Mouse (Mus musculus) forebrain, postnatal 0 days (tissue): ENCODE data around the gene Myo5c. TPM values are rescaled to one million over a fixed set of nuclear protein-coding genes. Genes with fewer than 3 reads are reported as not detected.

Source experiments
- ATAC-seq: fragments of 200-750 bp; cut with Nextera tagmentation; 2 replicates; pipeline ENCODE4 v1.8.0; 2017; ENCODE audit warnings: mild to moderate bottlenecking, moderate library complexity
- DNase-seq: peaks from one replicate; pipeline ENCODE4 v3.0.0-alpha.2; 2015
- H3K27ac ChIP-seq: fragments of 300-500 bp; sonication (generic); 2 replicates; pipeline ENCODE4 v1.5.1; 2014; ENCODE audit warnings: low read depth, mild to moderate bottlenecking, antibody characterized with exemption, low read length, moderate library complexity, mixed read lengths
- H3K27me3 ChIP-seq: fragments of 300-500 bp; sonication (generic); 2 replicates; pipeline ENCODE4 v1.6.1; 2014; ENCODE audit warnings: mild to moderate bottlenecking, low read length, mixed read lengths; ENCODE audit not compliant: insufficient read depth
- H3K36me3 ChIP-seq: fragments of 300-500 bp; sonication (generic); 2 replicates; pipeline ENCODE4 v1.6.1; 2014; ENCODE audit warnings: mild to moderate bottlenecking, moderate library complexity; ENCODE audit not compliant: insufficient read depth
- H3K4me1 ChIP-seq: fragments of 300-500 bp; sonication (generic); 2 replicates; pipeline ENCODE4 v1.6.1; 2014; ENCODE audit warnings: antibody characterized with exemption; ENCODE audit not compliant: insufficient read depth
- H3K4me2 ChIP-seq: fragments of 300-500 bp; sonication (generic); 2 replicates; pipeline ENCODE4 v1.6.1; 2014; ENCODE audit warnings: low read depth, mild to moderate bottlenecking, moderate library complexity
- H3K4me3 ChIP-seq: fragments of 300-500 bp; sonication (generic); 2 replicates; pipeline ENCODE4 v1.5.1; 2014; ENCODE audit warnings: low read depth, low read length, mixed read lengths
- H3K9ac ChIP-seq: fragments of 300-500 bp; sonication (generic); 2 replicates; pipeline ENCODE4 v1.6.1; 2014; ENCODE audit warnings: mild to moderate bottlenecking
- H3K9me3 ChIP-seq: fragments of 300-500 bp; sonication (generic); 2 replicates; pipeline ENCODE4 v1.6.1; 2016; ENCODE audit warnings: low read length
- CTCF ChIP-seq: sonication (generic); IDR thresholded peaks from 2 replicates; pipeline ENCODE4 v1.5.1; 2016; ENCODE audit warnings: antibody characterized with exemption, control low read depth, low read depth
- WGBS: fragments of 180-500 bp; shearing (Covaris S2); extraction: QIAGEN DNeasy Blood & Tissue Kit; methylation state at CpG from one replicate; pipeline ENCODE4 v1.1.7; 2014; 5-methylcytosine and 5-hydroxymethylcytosine counted together
- polyA plus RNA-seq: library from polyadenylated mRNA; unstranded; fragments of >200 nt; fragmentation: Nextera tagmentation; extraction: Ambion mirVana; gene quantifications from 2 replicates; pipeline ENCODE4 v1.2.1, GENCODE M21; 2015
- total RNA-seq: library from RNA; depleted of rRNA; stranded (reverse); fragments of >200 nt; gene quantifications from 2 replicates; pipeline ENCODE4 v1.2.3, GENCODE M21; 2014

The Myo5c gene
- total and polyA plus RNA-seq, 2 experiments from 2014 or later = 0.10 to 0.16 TPM

DNA sequence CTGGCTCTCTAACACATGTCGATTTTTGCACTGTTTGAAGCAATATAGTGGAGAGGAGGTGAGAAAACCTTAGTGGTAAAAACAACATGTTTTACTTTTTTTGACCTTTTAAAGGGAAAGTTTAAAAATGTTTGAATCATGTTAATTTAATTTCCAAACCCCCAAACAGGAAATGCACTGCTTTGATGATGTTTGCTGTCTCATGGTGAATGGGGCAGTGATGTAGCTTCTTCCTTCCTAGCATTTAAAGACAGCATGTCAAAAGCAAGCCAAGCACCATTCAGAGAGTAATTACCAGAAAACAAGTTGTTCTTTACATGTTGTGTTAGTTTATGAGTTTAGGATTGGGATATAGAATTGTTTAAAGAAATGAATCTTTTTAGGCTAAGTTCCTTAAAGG, 22.6 kb upstream of the Myo5c start:
- Histone ChIP-seq H3K4me1 (no peaks in the 10 kb centered on the region), H3K9ac (no peak overlapping the region), H3K4me3 (no peak overlapping the region), H3K27ac (no peak overlapping the region), H3K9me3 (no peaks in the 10 kb centered on the region), H3K36me3 (peaks cover 53% of the 10 kb centered on the region), H3K27me3 (no peaks in the 10 kb centered on the region), H3K4me2 (no peak overlapping the region)
- TF ChIP-seq CTCF = no peak
- ATAC-seq = no peak
- WGBS = 79% methylated on average over 1 of the region's 1 CpGs
- DNase-seq = no peak

DNA sequence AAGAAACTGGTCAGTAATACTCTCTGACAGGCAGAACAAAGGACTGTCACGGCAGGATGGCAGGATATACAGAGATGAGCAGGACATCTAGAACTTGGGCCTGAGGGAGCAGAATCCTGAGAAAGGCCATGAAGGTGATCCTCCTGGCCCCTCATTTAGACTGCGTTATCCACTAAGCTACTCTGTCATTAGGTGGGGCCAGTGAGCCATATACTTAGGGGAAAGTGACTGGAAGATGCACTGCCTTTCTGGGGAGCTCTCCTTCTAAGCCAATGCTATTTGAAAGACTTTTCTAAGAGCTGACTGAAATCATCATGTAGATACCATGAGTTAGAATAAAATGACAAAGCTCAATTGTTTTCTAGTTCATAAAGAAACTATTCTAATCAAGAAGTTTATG, 21.6 kb upstream of the Myo5c start:
- ATAC-seq (no peak), DNase-seq (no peak)
- Histone ChIP-seq H3K9ac (no peak overlapping the region), H3K4me1 (no peaks in the 10 kb centered on the region), H3K4me2 (no peak overlapping the region), H3K9me3 (no peaks in the 10 kb centered on the region), H3K4me3 (no peak overlapping the region), H3K27me3 (no peaks in the 10 kb centered on the region), H3K36me3 (peaks cover 55% of the 10 kb centered on the region), H3K27ac (no peak overlapping the region)
- 0 out of 2 replicates have a peak, but pooled peaks have one; percentile 11 for TF ChIP-seq CTCF
- 74% methylated on average over 2 of the region's 2 CpGs for WGBS

DNA sequence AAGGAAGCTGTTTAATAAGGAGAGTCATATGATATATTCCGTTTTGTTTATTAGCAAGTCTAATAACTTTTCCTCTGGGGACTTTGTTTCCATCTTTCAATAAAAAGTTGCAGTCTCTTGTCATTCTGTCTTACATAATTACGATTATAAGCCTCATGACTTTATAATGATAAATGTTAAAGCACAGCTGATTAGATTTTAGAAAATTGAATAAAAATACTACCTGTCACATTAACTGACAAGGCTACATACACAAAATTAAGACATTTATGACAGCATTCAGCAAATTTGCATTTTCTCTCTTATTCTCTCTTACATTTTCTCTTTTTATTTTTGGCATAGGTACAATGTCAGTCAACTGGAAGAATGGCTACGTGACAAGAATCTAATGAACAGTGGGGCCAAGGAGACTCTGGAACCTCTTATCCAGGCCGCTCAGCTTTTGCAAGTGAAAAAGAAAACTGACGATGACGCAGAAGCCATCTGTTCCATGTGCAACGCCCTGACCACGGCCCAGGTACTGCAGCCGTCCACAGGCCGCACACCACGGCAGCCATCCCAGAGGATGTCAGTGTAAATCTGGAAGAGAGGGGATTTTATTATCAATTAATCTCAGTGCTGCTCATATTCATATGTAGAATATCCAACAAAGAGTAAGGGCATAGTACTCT, 16.9 kb upstream of the Myo5c start:
- peak; percentile 81 for ATAC-seq
- H3K27me3 ChIP-seq = no peaks in the 10 kb centered on the region
- DNase-seq = peak; percentile 25
- H3K9ac ChIP-seq = no peak overlapping the region
- TF ChIP-seq CTCF = no peak
- no peak overlapping the region for H3K27ac ChIP-seq
- H3K4me1 ChIP-seq = no peaks in the 10 kb centered on the region
- H3K4me2 ChIP-seq = no peak overlapping the region
- H3K36me3 ChIP-seq = peaks cover 68% of the 10 kb centered on the region
- H3K4me3 ChIP-seq = no peak overlapping the region
- WGBS = 68% methylated on average over 11 of the region's 11 CpGs
- H3K9me3 ChIP-seq = no peaks in the 10 kb centered on the region

DNA sequence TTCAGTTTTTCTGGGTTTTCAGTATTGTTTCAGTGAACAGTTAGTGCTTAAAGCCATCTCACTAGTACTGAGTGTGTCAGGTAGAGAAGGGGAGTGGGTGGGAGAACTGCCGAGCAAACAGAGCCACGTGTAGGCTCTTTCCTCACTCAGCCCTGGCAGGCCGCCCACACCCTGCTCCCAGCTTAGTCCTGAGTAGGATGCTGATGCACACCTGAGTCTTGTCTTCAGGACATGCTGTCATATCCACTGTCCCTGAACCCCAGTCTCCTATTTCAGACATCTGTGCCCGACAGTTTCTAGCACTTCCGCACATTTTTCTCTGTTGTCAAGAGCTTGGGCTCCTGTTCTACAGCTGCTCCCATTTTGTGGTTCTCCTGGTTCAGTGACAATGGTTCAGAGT, 11.9 kb upstream of the Myo5c start:
- no peaks in the 10 kb centered on the region for H3K9me3 ChIP-seq
- H3K4me1 ChIP-seq = no peaks in the 10 kb centered on the region
- H3K27ac ChIP-seq = no peak overlapping the region
- H3K4me3 ChIP-seq = no peak overlapping the region
- DNase-seq = no peak
- no peak for TF ChIP-seq CTCF
- H3K27me3 ChIP-seq = no peaks in the 10 kb centered on the region
- H3K4me2 ChIP-seq = no peak overlapping the region
- WGBS = 68% methylated on average over 5 of the region's 5 CpGs
- peaks cover 46% of the 10 kb centered on the region for H3K36me3 ChIP-seq
- no peak for ATAC-seq
- no peak overlapping the region for H3K9ac ChIP-seq

DNA sequence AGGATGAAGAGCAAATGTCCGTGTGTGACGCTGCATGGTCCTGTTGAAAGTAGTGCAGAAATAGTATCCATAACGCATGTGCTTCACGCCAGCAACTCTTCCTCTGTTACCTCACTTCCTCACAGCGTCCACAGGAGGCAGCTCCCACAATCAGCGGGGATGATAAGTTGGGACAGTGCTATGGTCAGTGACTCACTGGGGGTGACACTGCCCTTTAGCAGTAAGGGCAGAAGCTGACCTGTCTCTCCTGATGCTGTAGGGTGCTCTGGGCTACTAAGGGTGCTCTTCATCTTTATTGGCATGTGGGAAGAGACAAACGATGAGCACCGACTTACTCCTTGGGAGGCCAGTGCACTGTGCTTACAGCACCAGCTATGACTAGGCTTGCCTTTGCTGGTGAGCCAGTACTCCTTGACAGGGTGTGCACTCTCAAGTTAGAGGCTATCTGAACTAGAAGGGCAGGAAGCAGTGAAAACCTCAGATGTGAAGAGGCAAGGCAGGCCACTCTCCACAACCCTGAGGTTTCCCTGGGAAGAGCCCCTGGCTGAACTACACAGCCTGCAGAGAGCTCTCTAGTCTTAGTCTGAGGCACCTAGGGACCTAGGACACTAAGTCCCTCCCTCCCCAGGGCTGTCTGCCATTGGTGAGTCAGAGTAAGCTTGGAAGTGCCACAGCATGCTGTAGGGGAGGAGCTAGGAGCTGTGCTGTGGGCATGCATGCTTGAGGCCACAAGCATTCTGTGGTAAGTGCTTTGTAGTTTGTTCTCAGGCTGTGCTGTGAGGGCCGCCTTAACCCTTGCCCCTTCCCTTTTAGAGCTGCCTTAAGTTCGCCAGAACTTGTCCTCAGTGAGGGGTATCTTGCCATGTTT, 10.2 kb upstream of the Myo5c start:
- TF ChIP-seq CTCF = no peak
- no peaks in the 10 kb centered on the region for H3K27me3 ChIP-seq
- 71% methylated on average over 10 of the region's 10 CpGs for WGBS
- ATAC-seq (peak; percentile 63), DNase-seq (no peak)
- H3K9me3 ChIP-seq = no peaks in the 10 kb centered on the region
- H3K4me3 ChIP-seq = no peak overlapping the region
- no peak overlapping the region for H3K4me2 ChIP-seq
- H3K9ac ChIP-seq = no peak overlapping the region
- H3K36me3 ChIP-seq = peaks cover 32% of the 10 kb centered on the region
- H3K4me1 ChIP-seq = no peaks in the 10 kb centered on the region
- H3K27ac ChIP-seq = no peak overlapping the region

DNA sequence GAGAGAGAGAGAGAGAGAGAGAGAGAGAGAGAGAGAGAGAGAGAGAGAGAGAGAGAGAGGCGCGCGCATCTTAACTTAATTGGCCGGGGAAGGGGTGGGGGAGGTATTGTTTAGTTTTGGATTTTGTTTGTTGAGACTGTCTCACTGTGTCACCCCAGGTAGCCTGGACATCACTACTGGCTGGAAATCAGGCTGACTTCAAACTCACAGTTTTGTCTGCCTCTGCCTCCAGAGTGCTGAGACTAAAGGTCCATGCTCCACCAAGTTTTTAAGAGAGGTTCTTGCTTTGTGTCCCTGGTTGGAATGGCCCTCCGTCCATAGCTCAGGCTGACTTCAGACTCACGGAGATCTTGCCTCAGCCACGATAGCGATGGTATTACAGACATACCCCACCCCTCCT, 1.0 kb downstream of the Myo5c start:
- H3K36me3 ChIP-seq = no peaks in the 10 kb centered on the region
- no peak overlapping the region for H3K27ac ChIP-seq
- H3K9me3 ChIP-seq = no peaks in the 10 kb centered on the region
- DNase-seq = no peak
- WGBS = 25% methylated on average over 8 of the region's 8 CpGs
- ATAC-seq = no peak
- H3K4me2 ChIP-seq = no peak overlapping the region
- peaks cover 16% of the 10 kb centered on the region for H3K27me3 ChIP-seq
- H3K9ac ChIP-seq = no peak overlapping the region
- 0 out of 2 replicates have a peak, but pooled peaks cover 5% of the 10 kb centered on the region for H3K4me1 ChIP-seq
- TF ChIP-seq CTCF = no peak
- no peak overlapping the region for H3K4me3 ChIP-seq

DNA sequence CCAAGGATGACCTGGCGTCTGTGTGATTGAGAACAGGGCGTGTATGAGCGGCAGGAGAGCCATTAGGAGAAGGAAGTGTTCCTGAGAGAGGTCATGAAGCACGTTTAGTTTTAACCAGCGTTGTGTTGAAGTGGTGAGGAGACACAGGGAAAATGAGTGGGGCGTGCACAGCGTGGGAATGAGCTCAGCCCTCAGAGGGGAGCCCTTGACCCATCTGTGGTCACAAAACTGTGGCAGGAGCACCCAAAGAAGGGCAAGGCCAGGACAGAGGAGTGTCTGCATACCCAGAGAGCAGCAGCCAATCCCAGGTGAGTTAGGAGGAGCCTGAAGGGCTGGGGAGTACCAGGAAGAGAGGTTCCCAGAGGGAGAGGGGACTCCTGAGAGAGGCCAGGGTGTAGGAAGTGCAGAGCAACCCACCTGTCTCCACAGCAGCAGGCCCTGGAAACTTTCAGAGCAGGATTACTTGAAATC, 2.5 kb downstream of the Myo5c start:
- no peak for TF ChIP-seq CTCF
- 45% methylated on average over 7 of the region's 7 CpGs for WGBS

More for the DNA sequence above, 2.5 kb downstream of the Myo5c start:
- Histone ChIP-seq H3K27ac (no peak overlapping the region), H3K4me1 (0 out of 2 replicates have a peak, but pooled peaks cover 5% of the 10 kb centered on the region), H3K4me2 (no peak overlapping the region), H3K36me3 (no peaks in the 10 kb centered on the region), H3K4me3 (no peak overlapping the region), H3K9ac (no peak overlapping the region), H3K27me3 (peaks cover 16% of the 10 kb centered on the region), H3K9me3 (no peaks in the 10 kb centered on the region)
- ATAC-seq (no peak), DNase-seq (no peak)
